Mouse (Mus musculus) frontal cortex, postnatal 36 days (tissue): ENCODE measurements around the gene Pomp.
"Not testable (repeated sequence)": the region's sequence is repeated elsewhere in the genome, so short reads cannot be mapped to it uniquely, and the experiment has no call there.

ENCODE experiments used
- DNase-seq, 2 experiments: peaks; one replicate each; pipeline ENCODE4 v3.0.0; 2022; ENCODE audit warnings: low spot score in 2 of 2

Gene Pomp

GRCm38 (mm10) chr5:147850194-147850593, 10.1 kb upstream of the Pomp start:
- DNase-seq: peak in 1 of 2 experiments; percentile 15

- peak in 1 of 2 experiments; percentile 19 for DNase-seq
Observed at GRCm38 (mm10) chr5:147860076-147860448, 199 bp upstream of the Pomp start.

GRCm38 (mm10) chr5:147868674-147869073, 8.4 kb downstream of the Pomp start:
- DNase-seq: no peak

GRCm38 (mm10) chr5:147869568-147869967, 9.3 kb downstream of the Pomp start:
- DNase-seq: no peak

- no peak for DNase-seq
Observed at GRCm38 (mm10) chr5:147870296-147870695, 10.0 kb downstream of the Pomp start.

GRCm38 (mm10) chr5:147871091-147871820, 11.0 kb downstream of the Pomp start:
- DNase-seq: no peak

GRCm38 (mm10) chr5:147874491-147875065, 14.3 kb downstream of the Pomp start:
- no peak for DNase-seq

- no peak for DNase-seq
Observed at GRCm38 (mm10) chr5:147875210-147875609, 14.9 kb downstream of the Pomp start.

GRCm38 (mm10) chr5:147877520-147877919, 17.3 kb downstream of the Pomp start:
- DNase-seq: no peak

GRCm38 (mm10) chr5:147879971-147880682, 19.9 kb downstream of the Pomp start:
- DNase-seq: no peak

- DNase-seq: no peak
Observed at GRCm38 (mm10) chr5:147883581-147883980, 23.3 kb downstream of the Pomp start.

GRCm38 (mm10) chr5:147888313-147889297, 28.3 kb downstream of the Pomp start:
- DNase-seq: no peak

- no peak for DNase-seq
Observed at GRCm38 (mm10) chr5:147892735-147893134, 32.5 kb downstream of the Pomp start.

GRCm38 (mm10) chr5:147893143-147893542, 32.9 kb downstream of the Pomp start:
- DNase-seq: no peak

- no peak for DNase-seq
Observed at GRCm38 (mm10) chr5:147893766-147894454, 33.6 kb downstream of the Pomp start.

- peak; percentile 96 to 97 for DNase-seq
Observed at GRCm38 (mm10) chr5:147894455-147895076, 34.3 kb downstream of the Pomp start, which contains the start of gene Slc46a3. Gene Slc46a3, minus strand, starts transcription at chr5:147894815.

- DNase-seq: no peak
Observed at GRCm38 (mm10) chr5:147895436-147896198, 35.4 kb downstream of the Pomp start.

- DNase-seq: not testable (repeated sequence)
Observed at GRCm38 (mm10) chr5:147896501-147896900, 36.2 kb downstream of the Pomp start.

- no peak for DNase-seq
Observed at GRCm38 (mm10) chr5:147898254-147898653, 38.0 kb downstream of the Pomp start.
